Mouse (Mus musculus) kidney, adult 9 months (tissue): ENCODE data around the gene Pip4k2c.
"Not testable (repeated sequence)": the region's sequence is repeated elsewhere in the genome, so short reads cannot be mapped to it uniquely, and the experiment has no call there.

ENCODE experiments used
- DNase-seq: peaks from one replicate; pipeline ENCODE4 v3.0.0; 2022

Pip4k2c gene

GRCm38 (mm10) chr10:127208921-127209320 is 2.5 kb downstream of the Pip4k2c start:
- DNase-seq: no peak

- no peak for DNase-seq
Observed at GRCm38 (mm10) chr10:127205373-127205772, 6.0 kb downstream of the Pip4k2c start.

GRCm38 (mm10) chr10:127204589-127204988 is 6.8 kb downstream of the Pip4k2c start:
- no peak for DNase-seq

GRCm38 (mm10) chr10:127203106-127203505 is 8.3 kb downstream of the Pip4k2c start:
- no peak for DNase-seq

GRCm38 (mm10) chr10:127200279-127200678 is 11.1 kb downstream of the Pip4k2c start:
- DNase-seq: no peak

DNA sequence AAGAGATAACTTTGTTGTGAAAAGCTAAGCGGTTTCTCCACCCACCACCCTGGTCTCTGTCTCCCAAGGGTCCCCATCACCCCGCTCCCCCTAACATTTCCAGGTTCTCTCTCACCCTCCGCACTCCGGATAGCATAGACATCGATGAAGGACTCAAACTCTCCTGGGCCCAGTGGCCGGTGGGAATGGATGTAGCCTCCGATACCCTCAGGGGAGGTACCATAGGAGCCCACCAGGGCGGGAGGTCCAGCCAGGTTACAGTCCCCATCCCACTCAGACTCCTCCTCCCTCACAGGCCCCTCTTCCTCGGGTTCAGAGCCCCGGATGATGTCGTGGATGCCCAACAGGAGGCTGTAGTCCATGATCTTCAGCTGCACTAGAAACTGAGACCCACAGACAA is 11.9 kb downstream of the Pip4k2c start:
- no peak for DNase-seq

DNA sequence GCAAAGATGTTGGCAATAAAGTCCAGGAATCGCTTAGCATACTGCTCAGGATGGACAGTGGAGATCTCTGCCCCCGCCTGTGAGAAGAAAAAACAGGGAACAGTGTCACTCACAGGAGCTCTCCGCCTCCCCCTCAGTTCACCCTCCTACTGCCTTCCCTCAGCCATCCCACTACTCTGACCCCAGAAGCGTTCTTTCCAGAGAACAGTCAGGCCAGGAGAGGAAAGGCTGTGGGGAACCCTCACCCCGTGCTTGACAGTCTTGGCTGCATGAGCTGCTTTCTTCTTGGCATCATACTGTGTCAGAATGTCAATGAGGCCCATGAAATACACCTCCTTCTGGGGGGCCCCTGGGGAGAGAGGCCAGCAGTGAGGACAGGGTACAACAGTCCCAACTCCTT is 12.3 kb downstream of the Pip4k2c start:
- no peak for DNase-seq

DNA sequence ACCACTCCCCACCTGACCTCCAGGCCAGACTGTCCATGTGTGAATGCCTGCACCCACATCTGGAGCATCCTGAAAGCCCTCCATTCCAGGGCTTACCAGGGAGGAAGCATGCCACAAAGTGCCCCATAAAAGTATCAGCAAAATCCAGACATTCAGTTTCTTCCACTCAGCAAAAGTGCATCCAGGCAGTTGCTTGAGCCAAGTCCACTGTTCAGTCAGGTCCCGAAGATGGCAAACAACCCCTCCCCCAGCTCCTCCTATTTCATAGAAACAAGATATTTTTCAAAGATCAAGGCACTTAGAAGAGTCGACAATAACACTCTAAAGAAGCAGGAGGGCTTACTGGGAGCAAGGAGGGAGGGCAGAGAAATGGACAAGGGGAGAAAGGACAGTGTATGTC is 12.9 kb downstream of the Pip4k2c start:
- peak; percentile 53 for DNase-seq

GRCm38 (mm10) chr10:127197505-127198110 is 13.8 kb downstream of the Pip4k2c start:
- no peak for DNase-seq

GRCm38 (mm10) chr10:127197104-127197503 is 14.3 kb downstream of the Pip4k2c start:
- no peak for DNase-seq

GRCm38 (mm10) chr10:127196392-127196791 is 15.0 kb downstream of the Pip4k2c start:
- DNase-seq: peak; percentile 80

DNA sequence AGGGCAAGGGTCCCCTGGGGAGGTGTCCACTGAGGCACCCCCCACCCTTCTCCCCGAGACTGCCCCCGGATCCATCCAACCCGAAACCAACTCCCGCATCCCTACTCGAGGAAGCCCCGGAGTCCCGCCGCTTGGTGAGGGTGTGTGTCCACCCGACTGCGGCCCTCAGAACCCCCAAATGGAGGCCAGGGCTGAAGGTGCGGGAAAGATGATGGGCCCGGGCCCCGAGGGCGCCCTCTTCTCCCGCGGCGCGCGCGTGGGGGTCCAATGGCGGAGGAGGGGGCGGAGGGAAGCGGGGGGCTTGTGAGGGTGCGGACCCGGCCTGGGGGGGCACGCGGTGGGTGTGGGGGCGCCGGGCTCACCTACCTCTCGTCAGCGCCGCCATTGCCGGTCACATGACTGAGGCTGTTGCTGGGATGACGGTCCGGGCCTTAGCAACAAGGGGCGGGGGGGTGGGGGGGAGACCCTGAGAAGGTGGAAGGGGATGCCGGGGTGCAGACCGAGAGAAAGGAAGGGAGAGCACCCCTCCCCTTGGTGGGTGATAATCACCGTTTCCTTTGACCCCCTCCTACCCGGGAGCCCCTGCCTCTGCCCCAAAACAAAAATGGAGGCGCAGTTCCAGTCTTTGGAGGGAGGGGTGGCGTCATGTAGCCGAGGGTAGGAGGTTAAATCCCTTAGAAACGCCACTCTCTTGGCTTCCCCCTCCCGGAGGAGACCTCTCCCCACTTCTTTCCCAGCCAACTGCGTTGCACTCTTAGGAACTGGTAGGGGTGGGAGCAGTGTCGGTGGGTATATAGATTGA is 15.9 kb downstream of the Pip4k2c start, which contains the start of gene Dtx3:
TSS of gene Dtx3 (minus strand) at position 401 of the 802 bp plus-strand sequence.
- DNase-seq: peak; percentile 46

DNA sequence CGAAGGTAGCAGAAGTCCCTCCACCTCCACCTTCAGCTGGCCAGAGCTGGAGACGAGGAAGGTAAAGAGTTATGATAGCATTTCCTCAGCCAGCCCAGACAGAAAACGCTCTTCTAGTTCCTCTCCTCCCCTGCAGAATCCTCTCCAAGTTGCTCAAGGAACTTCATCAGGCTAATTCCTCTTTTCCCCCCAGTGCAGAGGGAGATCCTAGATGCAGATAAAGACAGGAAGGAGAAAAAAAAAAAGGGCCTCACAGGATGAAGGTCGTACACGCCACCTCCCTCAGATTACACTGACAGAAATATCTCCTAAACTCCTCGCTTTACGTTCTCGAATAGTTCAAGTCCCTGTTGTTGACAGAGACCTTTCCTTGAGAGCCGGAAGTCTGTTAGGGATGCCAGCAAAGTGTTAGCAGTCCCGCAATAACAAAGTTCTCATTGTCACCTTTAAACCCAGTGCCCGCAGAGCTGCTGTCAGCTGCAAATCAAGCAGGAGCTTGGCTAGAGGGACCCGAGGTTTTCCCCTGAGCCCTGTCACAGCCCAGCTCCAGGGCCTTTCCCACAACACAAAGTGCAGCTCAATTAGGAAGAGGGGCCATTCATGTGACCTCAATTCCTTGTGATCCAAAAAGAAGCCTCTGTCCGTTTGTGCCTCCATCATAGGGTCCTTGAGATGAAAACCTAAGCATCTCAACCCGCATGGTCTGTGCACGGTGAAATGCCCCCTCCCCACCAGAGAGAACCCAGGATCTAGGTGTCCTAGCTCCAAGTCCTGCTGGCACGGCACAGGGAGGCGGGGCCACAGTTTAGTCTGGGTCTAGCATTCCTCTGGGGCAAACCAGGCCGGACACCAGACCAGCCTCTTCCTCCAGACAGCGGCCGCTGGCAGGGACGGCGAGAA is 16.7 kb downstream of the Pip4k2c start:
- DNase-seq: peak; percentile 84

DNA sequence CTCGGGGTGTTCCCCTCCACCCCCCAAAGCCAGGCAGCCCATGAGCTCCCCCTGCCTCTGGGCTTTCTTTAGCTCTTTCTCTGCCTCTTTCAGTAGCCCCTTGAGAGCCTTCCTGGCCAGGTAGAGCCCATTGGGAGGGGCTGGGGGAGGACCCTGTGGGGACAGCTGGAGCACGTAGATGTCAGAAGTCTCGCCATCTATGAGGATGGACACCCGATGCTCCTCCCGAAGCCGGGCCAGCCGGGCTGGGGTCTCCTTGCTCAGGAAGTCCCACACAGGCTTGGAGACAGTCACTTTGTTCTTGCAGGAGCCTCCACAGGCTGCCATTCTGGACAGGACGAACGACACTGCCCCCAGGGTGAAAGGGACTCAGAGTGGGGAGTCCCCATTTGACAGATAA is 18.4 kb downstream of the Pip4k2c start:
- DNase-seq: no peak

DNA sequence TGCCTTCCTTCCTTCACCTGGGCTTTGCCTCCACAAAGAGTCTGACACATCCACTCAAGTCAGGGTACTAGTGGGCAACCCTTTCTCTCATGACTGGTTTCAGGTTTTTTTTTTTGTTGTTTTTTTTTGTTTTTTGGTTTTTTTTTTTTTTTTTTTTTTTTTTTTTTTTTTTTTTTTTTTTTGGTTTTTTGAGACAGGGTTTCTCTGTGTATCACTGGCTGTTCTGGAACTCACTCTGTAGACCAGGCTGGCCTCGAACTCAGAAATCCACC is 19.4 kb downstream of the Pip4k2c start:
- not testable (repeated sequence) for DNase-seq

DNA sequence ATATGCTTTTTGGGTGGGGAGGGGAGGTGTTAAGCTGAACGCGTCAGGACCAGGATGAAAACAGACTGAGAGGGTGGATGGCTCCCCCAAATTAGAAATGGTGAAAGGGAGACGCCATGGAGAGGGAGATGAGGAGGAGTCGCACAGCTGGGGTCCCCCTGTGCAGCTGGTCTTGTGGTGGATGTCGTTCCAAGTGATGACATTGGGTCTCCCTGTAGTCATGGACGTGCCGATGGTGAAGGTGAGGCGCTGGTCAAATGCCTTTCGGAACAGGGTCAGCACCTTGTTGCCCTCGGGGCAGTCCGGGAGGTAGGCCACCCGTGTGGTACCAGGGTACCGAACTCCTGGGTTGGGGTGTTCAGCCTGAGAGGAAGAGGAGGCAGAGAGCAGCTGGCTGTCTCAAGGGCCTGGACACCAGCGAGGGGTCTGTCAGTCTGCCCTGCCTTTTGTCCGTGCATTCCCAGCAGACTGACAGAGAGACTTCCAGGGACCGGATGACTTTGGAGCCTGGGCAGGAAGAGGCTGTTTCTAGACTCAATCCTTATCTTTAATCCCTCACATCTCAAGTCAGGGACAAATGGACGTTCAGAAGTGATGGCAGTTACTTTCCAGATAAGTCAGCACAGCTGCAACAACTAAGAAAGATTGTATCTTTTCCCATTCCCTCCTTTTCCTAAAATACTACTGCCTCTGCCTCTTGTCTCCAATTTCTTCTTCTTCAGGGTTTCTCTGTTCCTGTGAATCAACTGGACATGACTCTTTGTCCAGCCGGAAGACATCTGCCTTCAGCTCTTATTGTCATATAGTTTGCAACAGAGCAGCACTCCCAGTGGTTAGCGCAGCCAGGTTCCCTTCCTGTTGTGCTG is 20.0 kb downstream of the Pip4k2c start:
- no peak for DNase-seq

DNA sequence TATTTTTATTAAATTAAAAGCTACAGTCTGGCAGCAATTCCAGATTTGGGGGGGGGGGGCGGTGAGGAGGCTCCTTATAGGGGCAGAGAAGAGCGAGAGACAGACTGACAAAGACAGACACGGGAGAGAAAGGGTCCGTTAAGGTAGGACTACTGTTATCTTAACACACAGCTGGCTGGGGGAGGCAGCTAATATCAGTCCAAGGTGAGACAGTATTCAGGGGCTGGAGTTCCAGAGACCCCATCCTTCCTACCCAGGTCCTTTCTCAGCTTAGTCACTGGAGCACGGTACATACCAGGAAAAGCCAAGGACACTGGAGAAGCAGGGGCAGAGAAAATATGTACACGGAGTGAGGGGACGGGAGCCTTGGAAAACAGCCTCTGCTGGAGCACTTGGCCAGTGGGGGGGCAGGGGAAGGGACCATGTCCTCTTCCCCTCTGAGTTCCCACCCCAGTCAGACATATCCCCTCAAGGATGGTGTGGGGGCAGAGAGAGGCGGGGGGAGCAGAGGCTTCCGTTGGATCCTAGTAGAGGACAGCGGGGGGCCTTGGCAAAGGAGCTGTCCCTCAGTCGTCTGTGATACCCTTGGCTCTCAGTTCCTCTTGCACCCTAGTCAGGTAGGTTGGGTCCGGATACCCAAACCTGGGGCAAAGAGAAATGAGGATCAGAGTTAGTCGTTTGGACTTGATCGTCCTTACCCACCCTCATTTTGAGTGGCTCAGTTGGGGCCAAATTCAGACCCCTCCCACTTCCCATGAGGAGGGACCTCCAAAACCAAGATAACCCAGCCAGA is 20.8 kb downstream of the Pip4k2c start:
- no peak for DNase-seq

DNA sequence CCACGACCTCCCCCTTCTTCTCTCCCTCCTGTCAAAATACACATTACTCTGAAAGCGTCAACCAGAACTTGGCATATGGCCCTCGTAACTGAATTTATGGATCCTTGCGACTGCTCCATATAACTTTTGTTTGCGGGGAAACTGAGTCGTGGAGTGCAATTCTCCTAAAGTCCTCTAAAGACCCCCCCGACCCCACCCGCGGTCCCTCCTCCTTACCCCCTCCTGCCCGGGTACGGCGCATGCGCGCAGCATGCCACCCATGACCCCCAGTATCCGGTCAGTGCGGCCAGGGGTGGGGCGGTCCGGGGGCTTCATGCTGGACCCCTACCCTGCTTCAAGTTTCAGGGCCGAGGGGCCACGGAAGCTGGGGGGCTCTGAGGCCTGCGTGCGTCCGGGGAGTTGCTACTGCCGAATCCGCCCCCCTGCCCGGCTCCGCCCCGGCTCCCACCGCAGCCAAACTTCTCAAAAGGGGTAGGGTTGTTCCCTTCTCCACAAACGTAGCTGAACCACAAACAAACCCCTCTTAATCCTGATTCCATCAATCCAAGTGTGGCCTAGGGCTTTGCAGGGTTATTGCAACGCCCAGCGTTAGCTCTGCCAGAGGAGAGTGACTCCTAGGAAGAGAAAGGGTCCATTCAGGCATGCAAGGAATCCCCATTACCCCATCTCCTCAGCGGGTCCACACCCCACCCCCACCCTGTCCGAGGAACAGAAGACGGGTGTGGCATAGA is 21.6 kb downstream of the Pip4k2c start, which contains the start of gene Arhgef25:
TSS of gene Arhgef25 (minus strand) at position 433 of the 731 bp plus-strand sequence.
- no peak for DNase-seq

- DNase-seq: no peak
Observed at GRCm38 (mm10) chr10:127189116-127189650, 22.2 kb downstream of the Pip4k2c start.

- no peak for DNase-seq
Observed at GRCm38 (mm10) chr10:127188465-127189115, 22.8 kb downstream of the Pip4k2c start.
